Mouse (Mus musculus): ENCODE measurements at regions not wholly inside any gene's neighbourhood (a gene's known extent, or its start where the extent isn't known, plus 50 kb on each side); places are given as distances from the start of the nearest gene placed in this dataset.
A peak's percentile ranks its signal among the peaks of the same experiment; 100 is the strongest.

DNA sequence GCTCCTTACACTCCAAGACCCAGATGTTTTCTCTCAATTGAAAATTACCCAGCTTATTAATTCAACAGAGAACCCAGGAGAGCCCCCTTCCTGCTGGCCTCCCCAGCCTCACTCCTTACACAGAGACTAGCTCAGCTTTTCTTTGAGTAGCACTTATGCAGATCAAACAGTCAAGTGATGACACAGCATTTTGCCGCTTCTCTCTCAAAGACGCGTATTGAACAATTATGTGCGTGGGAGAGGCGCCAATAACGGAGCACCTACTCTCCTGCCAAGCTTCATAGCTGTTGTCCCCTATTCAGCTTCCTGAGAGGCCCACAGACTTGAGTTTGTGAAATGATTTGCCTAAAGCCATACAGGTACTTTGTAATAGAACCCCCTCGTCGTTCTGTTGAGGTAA is 428.5 kb downstream of the Fut8 start:
- DNase-seq (ENCODE audit: low spot score), result no peak

DNA sequence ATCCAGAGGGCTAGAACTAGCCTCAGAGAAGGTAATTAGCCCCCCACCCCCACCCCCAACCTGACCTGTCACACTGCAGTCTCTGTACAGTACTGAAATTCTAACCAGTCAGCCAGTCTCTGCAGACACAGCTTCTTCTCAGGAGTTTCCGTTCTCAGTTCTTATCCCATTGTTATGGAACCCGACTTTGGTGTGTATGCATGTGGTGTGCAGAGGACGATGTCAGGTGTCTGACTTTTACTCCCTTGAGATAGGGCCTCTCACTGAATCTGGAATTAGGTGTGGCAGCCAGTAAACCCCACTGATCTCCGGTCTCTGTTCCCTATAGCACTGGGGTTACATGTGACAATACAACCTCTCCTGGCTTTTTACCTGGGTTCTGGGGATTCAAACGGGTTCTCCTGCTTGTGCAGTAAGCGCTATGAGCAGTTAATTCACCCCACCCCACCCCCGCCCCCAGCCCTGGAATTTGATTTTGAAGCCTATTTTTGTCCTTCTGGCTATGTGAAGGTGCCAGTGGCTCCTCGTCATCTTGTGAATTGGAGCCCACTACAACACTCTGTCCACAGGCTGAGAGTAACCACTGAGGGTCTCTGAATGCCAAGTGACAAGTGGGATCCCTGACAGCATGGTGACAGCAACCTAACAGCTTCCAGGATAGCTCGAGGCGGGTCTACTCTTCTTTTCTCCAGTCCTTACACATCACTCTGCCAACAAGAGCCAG is 429.4 kb downstream of the Fut8 start:
- DNase-seq (ENCODE audit: low spot score), result no peak

DNA sequence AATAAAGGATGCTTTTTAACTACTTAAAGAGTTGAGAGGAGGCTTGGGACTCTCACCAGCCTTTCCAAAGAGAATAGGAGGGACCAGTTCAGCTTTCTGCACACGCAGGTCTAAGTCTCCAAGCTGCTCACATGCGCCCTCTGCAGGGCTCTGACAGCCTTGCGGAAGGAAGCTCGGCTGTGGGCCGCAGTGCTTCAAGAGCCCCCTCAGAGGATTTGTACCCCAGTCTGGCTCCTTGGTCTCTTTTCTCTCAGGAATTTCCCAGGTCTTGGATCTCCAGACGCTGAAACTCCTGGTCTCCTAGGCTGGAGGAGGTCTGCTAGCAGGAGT is 429.9 kb downstream of the Fut8 start:
- peak; percentile 44 for DNase-seq (ENCODE audit: low spot score)

DNA sequence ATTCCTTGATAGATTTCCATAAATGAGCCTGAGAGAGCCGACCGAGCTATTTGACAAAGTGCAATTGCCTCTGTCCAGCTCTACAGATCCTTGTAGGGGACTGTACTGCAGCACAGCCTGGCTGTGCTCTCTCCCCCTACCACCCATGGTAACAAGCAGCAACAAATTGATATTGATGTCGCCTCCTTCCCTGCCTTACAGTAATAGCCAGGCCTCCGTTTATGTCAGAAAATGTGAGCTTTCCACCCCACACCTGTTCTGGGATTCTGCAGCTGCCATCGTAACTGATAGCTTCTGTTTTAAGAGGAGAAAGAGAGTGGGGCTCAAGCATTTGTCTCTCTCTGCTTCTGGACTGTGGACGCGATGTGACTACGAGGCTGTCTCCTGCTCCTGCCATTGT is 432.6 kb downstream of the Fut8 start:
- no peak for DNase-seq (ENCODE audit: low spot score)

DNA sequence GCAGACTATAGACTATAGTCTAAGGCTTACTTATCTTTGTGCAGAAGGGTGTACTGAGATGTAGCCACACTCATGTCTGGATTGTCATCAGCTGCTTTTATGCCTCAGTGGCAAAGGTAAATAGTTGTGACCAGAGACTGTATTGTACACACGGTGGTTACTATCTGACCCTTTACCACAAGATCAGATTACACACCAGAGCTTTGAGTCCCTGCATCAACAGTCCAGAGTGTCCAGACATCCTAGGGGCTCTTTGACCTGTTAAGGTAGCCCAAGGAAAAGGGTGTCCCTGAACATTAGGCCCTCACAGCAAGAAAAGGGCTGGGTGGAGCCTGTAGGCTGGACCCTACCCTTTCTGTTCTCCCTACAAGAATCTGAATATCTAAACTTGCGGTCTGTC is 436.4 kb downstream of the Fut8 start:
- no peak for DNase-seq (ENCODE audit: low spot score)

DNA sequence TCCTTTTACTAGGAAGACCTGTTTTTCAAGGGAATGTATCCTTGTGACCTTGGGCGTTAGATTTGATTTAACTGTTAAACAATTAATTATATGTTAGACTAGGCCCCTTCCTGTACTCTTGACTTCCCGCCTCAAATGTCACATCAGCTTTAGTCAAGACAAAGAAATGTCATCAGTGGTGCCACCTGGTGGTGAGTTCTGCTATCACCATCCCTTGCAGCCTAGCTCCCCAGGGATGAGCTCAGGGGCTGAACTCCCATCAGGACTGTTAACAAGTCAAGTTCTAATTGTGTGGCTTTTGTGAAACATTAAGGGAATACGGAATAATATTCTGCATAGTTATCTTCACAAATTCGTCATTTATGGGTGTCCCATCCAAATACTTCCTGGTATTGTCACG is 436.8 kb downstream of the Fut8 start:
- DNase-seq (ENCODE audit: low spot score), result peak; percentile 43

DNA sequence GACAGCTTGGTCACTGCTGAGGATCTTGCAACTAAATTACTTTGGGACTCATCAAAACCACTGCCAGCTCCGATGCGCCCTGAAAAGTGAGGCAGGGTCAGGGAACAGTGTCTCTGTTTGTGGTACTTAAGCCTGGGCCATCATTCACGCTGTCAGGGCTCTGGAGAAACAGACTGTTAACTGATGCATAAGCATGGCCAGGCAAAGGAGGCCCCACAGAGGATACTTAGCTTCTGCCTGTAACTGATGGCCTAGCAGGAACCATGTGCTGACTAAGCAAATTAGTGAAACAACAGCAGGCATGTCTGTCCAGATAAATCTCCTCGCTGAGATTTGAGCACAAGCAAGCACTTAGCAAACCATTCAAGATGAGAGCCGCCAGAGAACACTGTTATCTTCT is 440.1 kb downstream of the Fut8 start:
- DNase-seq (ENCODE audit: low spot score), result no peak

DNA sequence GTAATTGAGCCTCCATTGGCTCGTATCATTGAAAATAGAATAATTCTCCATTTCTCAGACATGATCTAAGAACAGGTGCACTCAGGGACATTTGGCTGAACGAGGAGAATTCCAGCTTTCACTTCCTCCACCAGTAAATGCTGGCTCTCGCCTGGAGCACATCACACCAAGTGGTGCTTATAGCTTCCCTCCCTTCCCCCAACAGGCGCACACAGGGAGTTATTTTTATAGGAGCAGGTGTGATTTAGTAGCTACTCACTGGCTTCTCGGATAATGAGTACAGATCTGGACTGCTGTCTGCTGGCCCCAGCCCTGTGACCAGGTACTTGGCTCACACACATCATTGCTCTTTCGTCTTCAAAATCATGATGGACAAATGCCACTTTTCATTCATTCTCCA is 456.2 kb downstream of the Fut8 start:
- no peak for DNase-seq (ENCODE audit: low spot score)

DNA sequence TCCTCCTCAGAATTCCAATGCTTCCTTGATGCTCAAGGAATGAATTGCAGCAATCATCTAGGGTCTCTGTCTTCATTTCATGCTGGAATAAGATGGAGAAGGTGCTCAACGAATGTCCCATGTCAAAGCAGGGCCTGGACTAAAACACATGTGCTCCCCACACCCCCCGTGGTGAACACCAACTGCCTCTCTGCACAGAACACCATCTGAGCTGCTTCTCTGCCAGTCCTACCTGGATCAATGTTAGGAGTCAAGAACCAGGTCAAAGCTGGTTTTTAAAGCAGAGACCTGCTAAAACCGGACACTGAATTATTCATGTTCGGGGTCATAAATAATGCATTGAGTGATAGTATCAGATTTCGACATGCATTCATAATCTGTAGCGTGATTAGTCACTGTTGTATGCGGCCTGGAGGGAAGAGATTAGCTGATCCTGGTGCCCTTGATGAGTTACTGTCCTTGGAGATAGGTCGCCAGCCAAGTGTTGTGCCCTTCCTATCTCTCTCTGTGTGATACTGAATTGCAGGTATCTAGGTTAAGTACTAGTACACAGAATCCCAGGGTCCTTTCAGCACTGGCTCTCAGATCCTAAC is 458.2 kb downstream of the Fut8 start:
- DNase-seq (ENCODE audit: low spot score), result no peak

DNA sequence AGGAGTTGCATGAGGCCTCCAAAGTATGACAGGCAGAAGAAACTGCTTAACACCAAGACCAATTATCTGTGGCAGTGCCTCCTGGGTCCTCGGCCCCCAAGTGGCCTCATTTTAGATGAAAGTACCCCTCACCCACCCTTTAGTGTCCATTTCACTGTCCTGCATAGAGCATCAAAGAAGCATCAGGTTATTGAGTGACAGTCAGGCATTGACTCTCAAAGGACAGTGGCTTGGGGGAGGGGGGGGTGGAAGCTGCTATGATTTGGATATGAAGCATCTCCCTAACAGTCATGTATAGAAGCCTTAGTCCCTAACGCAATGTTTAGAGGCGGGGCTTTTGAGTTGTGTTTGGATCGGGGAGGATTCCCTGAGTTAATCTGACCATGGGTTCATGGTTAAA is 458.7 kb downstream of the Fut8 start:
- no peak for DNase-seq (ENCODE audit: low spot score)

DNA sequence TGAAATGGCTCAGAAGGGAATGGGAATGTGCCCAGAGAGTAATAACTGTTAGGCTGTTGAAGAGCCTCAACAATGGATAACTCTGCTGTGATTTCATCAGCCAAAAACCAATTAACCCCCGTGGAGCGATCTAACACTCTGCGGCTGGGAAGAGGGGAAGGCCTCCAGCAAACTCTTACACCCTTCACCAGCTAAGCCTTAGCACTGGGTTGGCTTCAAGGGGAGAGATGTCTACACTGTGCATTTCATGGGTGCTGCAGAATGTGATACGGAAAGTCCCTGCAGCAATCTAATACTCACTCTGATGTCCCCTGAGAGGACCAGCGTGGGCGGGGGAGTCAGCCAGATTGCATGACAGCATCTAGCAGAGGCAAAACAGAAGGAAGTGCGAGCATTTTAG is 460.2 kb downstream of the Fut8 start:
- no peak for DNase-seq (ENCODE audit: low spot score)

DNA sequence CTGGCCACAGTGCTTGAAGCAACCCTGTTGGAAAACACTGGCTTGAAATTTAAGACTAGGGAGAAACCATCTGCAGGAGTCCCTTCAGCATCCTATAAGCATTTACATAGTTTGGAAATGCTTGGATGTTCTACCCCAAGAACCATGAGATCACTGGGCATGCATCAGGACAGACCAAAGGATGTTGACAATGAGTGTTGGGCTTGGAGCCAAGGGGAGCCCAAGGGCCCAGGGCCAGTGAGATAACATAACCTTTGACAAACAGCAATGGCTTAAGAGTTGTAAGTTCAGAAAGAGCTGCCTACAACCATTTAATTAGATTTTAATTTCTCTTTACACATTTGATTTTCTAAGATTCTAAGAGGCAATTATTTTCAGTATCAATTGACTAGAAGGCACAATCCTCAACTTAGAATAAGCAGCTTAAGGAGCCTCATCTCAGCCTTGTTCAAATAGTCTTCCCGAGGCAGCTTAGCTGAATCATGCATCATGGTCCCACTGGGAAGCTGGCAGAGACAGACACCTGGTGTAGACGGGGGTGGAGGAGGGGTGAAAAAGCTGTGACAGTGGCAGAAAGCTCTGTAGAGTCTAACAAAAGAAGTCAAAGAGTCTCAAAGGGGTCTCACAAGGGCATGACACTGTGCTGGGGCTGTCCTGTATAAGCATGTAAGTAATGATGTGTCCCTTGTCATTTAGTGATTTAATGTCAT is 462.1 kb downstream of the Fut8 start:
- DNase-seq (ENCODE audit: low spot score), result peak; percentile 36

DNA sequence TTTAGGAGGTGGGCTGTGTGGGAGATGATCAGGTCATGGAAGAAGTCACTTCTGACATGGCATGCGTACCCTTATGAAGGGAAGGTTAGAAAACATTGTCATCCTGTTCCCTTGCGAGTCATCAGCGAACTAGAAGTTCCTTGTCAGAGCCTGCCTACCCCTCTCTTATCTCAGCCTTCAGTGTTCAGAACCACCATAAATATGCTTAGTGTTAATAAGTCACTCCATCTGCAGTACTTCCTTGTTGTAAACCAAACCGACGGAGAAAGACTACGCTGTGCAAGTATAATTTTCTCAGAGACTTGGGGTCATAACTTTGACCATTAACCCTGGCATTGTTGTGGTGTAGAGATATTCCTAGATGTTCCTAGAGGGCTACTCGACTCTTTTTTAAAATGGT is 477.6 kb downstream of the Fut8 start:
- DNase-seq (ENCODE audit: low spot score), result no peak

DNA sequence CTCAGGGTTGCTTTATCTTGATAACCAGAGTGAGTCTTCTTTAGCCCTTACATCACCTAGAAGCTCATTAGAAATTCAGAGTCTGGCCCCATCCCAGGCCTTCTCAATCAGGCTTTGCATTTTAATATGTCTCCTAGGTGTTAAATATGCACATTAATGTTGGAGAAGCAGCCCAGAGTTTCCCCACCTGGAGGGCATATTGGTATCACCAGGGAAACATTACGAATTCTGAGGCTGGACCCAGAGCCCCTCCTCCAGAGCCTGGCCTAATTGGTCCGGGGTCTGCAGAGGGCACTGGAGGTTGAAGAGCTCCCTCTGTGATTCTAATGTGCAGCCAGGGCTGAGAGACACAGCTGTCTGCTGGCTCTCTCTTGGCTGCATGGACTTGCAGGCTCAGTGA is 478.1 kb downstream of the Fut8 start:
- DNase-seq (ENCODE audit: low spot score), result no peak

DNA sequence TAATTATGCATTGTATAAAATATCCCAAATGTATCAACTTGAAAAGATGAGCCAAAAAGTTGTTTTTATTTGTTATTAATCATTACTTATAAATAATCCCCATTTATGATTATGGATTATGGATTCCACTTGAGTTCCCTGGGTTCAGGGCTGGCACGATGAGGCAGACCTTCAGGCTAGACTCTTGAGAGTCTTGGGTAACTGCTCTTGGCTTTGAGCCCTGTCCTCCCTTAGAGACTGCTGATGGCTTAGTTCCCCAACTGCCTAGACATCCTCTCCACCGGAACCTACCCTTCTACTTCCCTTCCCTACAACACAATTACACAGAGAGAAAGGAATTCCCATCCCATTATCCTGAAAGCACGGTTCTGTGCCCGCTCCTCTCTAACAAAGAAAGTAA is 466.3 kb upstream of the Gm6657 start:
- peak; percentile 14 for DNase-seq (ENCODE audit: low spot score)

DNA sequence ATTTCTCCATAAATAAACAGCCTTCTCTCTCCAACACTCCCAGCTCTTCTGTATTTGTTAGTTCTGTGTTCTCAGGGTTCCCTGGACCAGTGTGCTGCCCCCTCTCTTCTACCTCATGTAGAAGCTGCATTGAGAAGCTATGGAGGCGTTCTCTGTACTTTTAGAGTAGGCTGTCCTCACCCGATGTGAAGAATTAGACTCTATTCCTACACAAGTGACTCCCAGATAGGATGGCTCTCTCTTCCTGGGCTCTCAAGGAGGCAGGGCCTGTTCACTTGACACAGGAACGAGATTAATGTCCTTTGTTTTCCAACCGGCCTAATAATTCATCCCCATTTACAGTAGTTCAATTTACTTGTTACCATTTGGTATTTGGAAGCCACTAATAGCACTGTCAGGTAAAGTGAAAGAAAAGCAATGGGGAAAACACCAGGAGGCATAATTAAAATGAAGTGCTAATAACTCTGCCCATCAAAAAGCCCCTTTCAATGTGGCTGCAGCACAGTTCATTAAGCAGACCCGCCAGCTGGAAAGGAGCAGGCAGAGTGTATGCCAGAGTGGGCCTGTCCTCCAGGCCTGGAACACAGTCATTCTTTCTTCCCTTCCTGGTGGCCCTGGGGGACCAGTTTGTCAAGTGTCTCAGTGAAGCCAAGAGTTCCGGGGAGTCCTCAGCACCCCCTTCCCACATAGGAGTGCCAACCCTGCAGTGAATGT is 454.8 kb upstream of the Gm6657 start:
- DNase-seq (ENCODE audit: low spot score), result no peak

DNA sequence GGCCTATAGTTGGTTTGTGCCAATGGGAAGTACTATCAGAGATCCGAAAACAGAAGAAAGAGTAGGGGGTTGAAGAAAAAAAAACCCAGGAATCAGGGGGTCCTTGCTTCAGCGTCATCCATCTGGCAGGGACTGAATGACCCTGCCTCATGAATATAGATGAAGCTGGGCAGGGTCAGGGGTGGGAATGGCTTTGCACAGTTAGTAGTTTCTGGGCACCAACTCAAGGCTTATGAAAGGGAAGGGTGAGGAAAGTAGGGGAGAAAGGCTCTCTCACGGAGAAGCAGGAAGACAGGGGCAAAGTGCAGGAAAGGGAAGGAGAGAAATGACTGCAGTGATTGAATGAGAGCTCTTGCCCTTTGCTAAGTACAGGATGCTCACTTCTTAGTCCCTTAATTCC is 451.3 kb upstream of the Gm6657 start:
- DNase-seq (ENCODE audit: low spot score), result peak; percentile 57

DNA sequence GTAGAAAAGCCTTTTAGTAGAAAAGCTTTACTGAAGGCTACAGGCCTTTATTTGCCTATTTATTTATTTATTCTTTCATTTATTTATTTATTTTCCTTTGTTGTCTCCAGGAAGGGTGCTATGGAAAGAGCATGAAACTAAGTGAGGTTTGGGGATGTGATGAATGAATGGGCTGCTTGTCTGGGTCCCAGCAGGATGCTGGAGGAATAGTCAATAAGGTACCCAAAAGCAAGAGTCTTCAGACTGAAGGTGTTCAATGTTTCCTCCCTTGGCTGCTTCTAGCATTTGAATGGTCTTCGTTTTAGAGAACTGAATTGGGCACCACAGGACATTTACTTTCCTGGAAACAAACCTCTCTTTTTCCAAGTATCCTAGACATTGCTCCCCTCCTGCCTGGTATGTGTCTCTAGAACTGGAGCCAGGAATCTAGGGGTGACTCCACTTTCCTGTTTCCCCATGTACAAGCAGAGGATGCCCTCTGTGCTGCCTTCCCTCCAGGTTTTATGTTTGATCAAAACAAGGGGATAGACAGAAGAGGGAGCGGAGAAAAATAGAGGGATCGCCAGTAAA is 444.5 kb upstream of the Gm6657 start:
- DNase-seq (ENCODE audit: low spot score), result no peak

DNA sequence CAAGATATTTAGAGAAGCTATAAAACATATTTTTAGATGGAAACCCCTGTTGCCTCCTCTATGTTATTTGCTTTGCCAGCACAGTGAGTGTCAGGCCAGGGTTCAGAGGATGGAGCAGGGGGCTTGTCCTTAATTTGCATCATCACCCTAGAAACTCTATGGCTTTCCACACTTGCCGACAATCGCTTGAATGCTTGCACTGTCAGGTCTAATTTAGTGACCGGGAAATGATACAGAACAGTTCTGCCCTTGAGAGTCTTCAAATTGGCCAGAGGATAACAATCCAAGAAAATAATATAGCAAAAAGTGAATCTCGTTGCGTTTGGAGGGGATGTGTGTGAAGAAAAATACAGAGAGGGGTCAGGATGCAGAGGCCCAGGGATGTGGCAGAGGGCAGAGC is 441.9 kb upstream of the Gm6657 start:
- DNase-seq (ENCODE audit: low spot score), result no peak

DNA sequence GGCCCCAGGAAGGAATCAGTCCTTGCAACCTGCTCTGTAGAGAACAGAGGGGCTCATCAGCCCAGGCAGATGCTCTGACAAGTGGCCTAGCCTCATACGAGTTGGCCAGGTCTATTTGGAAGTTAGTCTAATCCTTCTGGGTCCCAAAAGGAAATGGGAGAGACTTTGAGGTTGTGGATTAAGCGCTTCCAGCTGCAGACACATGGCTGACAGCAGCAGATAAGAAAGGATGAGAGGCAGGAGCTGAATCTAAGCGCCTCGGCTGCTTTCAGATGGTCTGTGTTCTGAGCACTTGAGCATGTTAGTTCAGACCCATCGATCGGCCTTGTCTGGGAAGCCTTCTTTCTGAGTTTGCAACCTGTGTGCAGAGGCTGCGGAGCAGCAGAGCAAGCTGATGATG is 438.0 kb upstream of the Gm6657 start:
- no peak for DNase-seq (ENCODE audit: low spot score)

DNA sequence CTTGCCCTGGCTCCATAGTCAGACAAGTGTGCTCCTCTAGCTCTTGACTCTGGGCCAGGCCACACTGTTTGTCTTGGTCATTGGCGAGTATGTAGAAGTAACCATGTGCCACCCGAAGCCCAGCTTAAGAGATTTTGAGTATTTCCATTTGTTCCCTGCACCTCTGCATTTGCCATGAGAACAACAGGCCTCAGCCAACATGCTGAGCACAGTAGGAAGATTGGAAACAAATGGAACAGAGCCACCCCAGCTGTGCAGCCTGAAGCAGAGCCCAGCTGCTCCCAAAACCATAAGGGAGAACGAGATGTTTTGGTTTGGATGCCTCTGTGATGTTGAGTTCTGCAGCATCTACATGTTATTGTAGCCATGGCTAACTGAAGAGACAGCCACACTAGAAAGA is 433.1 kb upstream of the Gm6657 start:
- no peak for DNase-seq (ENCODE audit: low spot score)

DNA sequence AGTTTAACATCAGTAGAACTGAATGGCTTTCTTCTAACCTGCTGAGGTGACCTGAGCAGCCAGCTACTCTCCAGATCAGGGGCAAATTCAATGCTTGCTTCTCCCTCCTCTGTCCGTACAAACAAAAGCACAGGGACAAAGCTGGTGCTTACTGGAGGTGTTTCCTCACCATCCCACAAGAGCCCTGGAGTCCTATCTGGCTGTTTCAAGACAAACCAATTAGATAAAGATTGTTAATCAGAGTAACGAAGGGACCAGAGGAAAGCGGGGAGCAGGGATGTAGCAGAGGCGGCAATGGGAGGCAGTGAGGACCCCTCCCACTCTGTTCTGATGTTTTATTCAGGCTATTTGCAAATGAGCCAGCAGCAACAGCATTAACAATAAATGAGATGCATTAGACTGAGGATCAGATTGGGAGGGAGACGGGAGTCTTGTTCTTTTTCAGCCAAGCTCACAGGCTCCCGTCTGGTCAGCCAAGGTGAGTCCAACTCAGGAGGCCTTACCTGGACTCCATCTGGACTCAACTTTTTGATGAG is 418.0 kb upstream of the Gm6657 start:
- no peak for DNase-seq (ENCODE audit: low spot score)

DNA sequence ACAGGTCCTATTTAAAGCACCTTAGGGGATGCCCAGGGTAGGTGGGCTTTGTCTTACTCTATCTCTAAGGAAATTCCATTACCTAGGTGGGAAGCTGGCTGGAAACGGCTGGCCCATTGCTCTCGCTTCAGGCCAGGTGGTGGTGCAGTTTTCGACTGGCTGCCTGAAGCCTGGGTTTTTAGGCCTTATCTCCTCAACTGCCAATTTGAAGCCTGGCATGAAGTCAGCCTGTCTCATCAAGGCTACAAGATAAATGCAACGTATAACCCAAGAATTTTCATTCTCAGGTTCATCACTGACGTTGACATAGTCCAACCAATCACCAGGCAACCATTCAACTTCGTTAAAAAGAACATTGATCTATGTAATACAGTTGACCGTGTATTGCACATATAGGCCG is 417.3 kb upstream of the Gm6657 start:
- DNase-seq (ENCODE audit: low spot score), result no peak
